Mouse (Mus musculus): ENCODE results near the gene Ugt2b34.

DNA sequence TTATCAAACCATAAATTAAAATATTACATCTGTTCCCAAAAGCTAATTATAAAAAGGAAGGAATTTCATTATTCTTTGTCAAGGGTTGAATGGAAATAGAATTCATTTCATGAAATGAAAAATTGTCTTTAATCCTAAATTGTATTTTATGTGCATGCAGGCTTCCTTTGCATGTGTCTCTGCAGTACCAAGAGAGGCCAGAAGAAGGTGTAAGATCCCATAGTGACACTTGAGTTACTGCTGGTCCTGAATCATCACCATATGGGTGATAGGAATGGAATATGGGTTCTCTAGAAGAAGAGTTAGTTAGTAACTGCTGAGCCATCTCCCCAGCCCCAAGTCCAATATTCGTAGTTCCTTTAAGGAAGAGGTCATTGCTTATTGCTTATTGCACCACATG, 16.8 kb downstream of the Ugt2b34 start:
- TF ChIP-seq POLR2A (IDR thresholded peaks at IDR 0.05; ENCODE audit: insufficient read depth, low read depth, low read length) (no peak), EP300 (IDR thresholded peaks at IDR 0.05; ENCODE audit: insufficient read depth, low read depth, low read length) (no peak), CTCF (IDR thresholded peaks at IDR 0.05) (no peak)

All from heart, adult 2 months (tissue).